13 mouse cellular contexts compared by ENCODE assay signal in the genomic region with DNA sequence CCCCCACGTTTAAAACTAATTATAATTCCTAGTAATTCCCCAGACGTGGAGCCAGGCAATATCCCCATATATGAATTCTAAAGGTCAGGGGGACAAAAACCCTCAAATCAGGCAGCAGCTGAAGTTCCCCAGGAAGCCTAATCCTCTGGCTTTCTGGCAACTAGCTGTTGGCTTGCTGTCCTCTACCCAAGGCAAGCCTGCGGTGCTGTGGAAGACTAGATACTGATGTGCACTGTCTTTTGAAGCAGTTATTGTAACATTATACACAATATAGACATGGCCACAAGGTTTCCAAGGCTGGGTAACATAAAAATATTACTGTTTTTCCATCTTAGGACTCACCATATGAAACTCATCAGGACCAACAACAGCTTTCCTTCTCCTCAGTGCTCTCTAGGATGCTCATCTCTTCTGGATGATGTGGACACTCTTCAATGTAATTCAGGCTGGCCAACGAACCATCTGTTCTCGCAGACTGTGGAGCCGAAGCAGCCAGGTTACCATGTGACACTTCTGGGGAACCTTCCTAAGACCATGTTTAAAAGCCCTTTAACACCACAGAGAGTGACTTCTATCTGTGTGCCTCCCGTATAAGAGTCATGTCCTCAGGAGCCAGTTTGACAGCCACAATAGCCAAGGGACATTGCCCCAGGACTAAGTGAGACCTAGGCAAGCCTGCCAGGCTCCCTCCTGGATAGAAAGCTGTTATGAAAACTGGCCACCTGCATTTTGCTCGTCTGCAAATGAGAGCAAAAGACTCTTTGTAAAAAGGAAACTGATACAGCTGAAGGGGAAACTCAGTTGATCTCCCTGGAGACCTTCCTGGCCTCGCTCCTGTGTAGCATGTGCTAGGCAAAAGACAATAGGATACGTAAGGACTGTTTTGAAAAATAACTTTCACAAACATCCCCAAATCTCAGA. TPM values are rescaled to one million over a fixed set of nuclear protein-coding genes. Genes with fewer than 3 reads are reported as not detected.
"Had no signal": no experiment of that assay in that cellular context is flagged by ENCODE, and none has a peak within 500 bp of the region (broad histone marks: within the 10 kb centered on the region; RNA-seq: fewer than 3 reads in every experiment).

No protein-coding gene starts in this region.

- H3K9me3 ChIP-seq: limb, embryonic 12.5 days; liver, embryonic 12.5 days; neural tube, embryonic 13.5 days; stomach, embryonic 15.5 days had no signal

- H3K4me1 ChIP-seq: limb, embryonic 12.5 days; liver, embryonic 12.5 days; neural tube, embryonic 13.5 days; stomach, embryonic 15.5 days had no signal

- H3K36me3 ChIP-seq: limb, embryonic 12.5 days; liver, embryonic 12.5 days; neural tube, embryonic 13.5 days; stomach, embryonic 15.5 days had no signal

- H3K9ac ChIP-seq: limb, embryonic 12.5 days; liver, embryonic 12.5 days; neural tube, embryonic 13.5 days; stomach, embryonic 15.5 days had no signal

- ATAC-seq: liver, embryonic 12.5 days had no signal

- DNase-seq: kidney, adult 2 months; kidney, postnatal 25 days; midbrain, embryonic 14.5 days; retina, postnatal 1 day; right cerebral cortex, postnatal 4 days; spleen, adult 18-20 months; thymus, adult 2 months; thymus, postnatal 4 days had no signal

- H3K27me3 ChIP-seq: limb, embryonic 12.5 days; liver, embryonic 12.5 days; neural tube, embryonic 13.5 days; stomach, embryonic 15.5 days had no signal

- H3K27ac ChIP-seq: limb, embryonic 12.5 days; liver, embryonic 12.5 days; neural tube, embryonic 13.5 days; stomach, embryonic 15.5 days had no signal

- H3K4me3 ChIP-seq: limb, embryonic 12.5 days; liver, embryonic 12.5 days; neural tube, embryonic 13.5 days; stomach, embryonic 15.5 days had no signal

- H3K4me2 ChIP-seq: limb, embryonic 12.5 days; liver, embryonic 12.5 days; neural tube, embryonic 13.5 days; stomach, embryonic 15.5 days had no signal

RNA-seq across cellular contexts. Expression of gene Egfr, which starts 11.1 kb away (rescaled TPM):
- total RNA-seq: megakaryocyte-erythroid progenitor cell, adult 5-6 weeks had no signal
